Comparison of ENCODE assay signal across 22 mouse cellular contexts in genomic region chr15:6578654-6579053, GRCm38 (mm10). TPM values are rescaled to one million over a fixed set of nuclear protein-coding genes. Genes with fewer than 3 reads are reported as not detected.
DNase-seq lines count a peak whose midpoint lies in the region; ATAC-seq and TF ChIP-seq lines count a peak whose summit lies in the region.
"Had no signal": no experiment of that assay in that cellular context is flagged by ENCODE, and none has a peak within 500 bp of the region (broad histone marks: within the 10 kb centered on the region; RNA-seq: fewer than 3 reads in every experiment).

No protein-coding gene starts in this region.

- 55% methylated on average over 2 of the region's 2 CpGs for WGBS in liver, embryonic 16.5 days (ENCODE audit: insufficient replicate concordance)
- 75% methylated on average over 2 of the region's 2 CpGs for WGBS in liver, embryonic 11.5 days
- WGBS in stomach, embryonic 16.5 days = 72% methylated on average over 2 of the region's 2 CpGs

- TF ChIP-seq RAD21 in MEL (IDR thresholded peaks at IDR 0.05; ENCODE audit: low read depth, low read length) = no peak

- no peaks in the 10 kb centered on the region for H3K9me3 ChIP-seq in liver, embryonic 16.5 days (replicated peaks; ENCODE audit: control insufficient read depth, low read length)
- no peaks in the 10 kb centered on the region for H3K9me3 ChIP-seq in liver, embryonic 11.5 days (ENCODE audit: control insufficient read depth, low read length)
- H3K9me3 ChIP-seq in MEL (replicated peaks; ENCODE audit: insufficient read depth, low read length) = no peaks in the 10 kb centered on the region
- H3K9me3 ChIP-seq in stomach, embryonic 16.5 days (replicated peaks; ENCODE audit: control insufficient read depth, low read length) = no peaks in the 10 kb centered on the region
- H3K9me3 ChIP-seq: forebrain, embryonic 10.5 days; hindbrain, embryonic 13.5 days; midbrain, embryonic 12.5 days had no signal

- no peak overlapping the region for H3K4me3 ChIP-seq in liver, embryonic 16.5 days (ENCODE audit: low read depth, low read length)
- no peak overlapping the region for H3K4me3 ChIP-seq in liver, embryonic 11.5 days (ENCODE audit: low read depth, low read length)
- H3K4me3 ChIP-seq in MEL (ENCODE audit: control insufficient read depth in 1 of 2, insufficient read depth in 1 of 2, low read depth in 2 of 2, low read length in 2 of 2) = peak overlapping the region; percentile 71 to 72
- no peak overlapping the region for H3K4me3 ChIP-seq in bone marrow macrophage, adult 2 months (ENCODE audit: insufficient read depth, low read length)
- no peak overlapping the region for H3K4me3 ChIP-seq in stomach, embryonic 16.5 days (replicated peaks; ENCODE audit: low read length)
- H3K4me3 ChIP-seq: forebrain, embryonic 10.5 days; hindbrain, embryonic 13.5 days; midbrain, embryonic 12.5 days had no signal

- ATAC-seq in liver, embryonic 16.5 days (ENCODE audit: low read depth) = no peak
- no peak for ATAC-seq in liver, embryonic 11.5 days (replicated peaks; ENCODE audit: low FRiP score)
- no peak for ATAC-seq in stomach, embryonic 16.5 days (ENCODE audit: insufficient read depth, low FRiP score)
- ATAC-seq: forebrain, postnatal 0 days had no signal

- H3K27ac ChIP-seq in liver, embryonic 16.5 days (ENCODE audit: low read length) = no peak overlapping the region
- H3K27ac ChIP-seq in liver, embryonic 11.5 days (ENCODE audit: low read depth, low read length) = no peak overlapping the region
- H3K27ac ChIP-seq in MEL (ENCODE audit: control insufficient read depth, low read depth, low read length) = peak overlapping the region; percentile 57
- H3K27ac ChIP-seq in bone marrow macrophage, adult 2 months (ENCODE audit: insufficient read depth, low read depth, low read length) = peak overlapping the region; percentile 31
- no peak overlapping the region for H3K27ac ChIP-seq in stomach, embryonic 16.5 days (ENCODE audit: low read length)
- H3K27ac ChIP-seq: forebrain, embryonic 10.5 days; heart, adult 2 months; hindbrain, embryonic 13.5 days; liver, embryonic 14.5 days; midbrain, embryonic 12.5 days had no signal

- H3K4me2 ChIP-seq in liver, embryonic 16.5 days (ENCODE audit: low read depth, low read length) = peak overlapping the region; percentile 47
- no peak overlapping the region for H3K4me2 ChIP-seq in liver, embryonic 11.5 days
- H3K4me2 ChIP-seq in stomach, embryonic 16.5 days (ENCODE audit: low read depth, low read length) = peak overlapping the region; percentile 51; the same call in 1 of the 2 replicates
- H3K4me2 ChIP-seq: hindbrain, embryonic 13.5 days; midbrain, embryonic 12.5 days had no signal

- no peak overlapping the region for H3K9ac ChIP-seq in liver, embryonic 16.5 days (ENCODE audit: low read depth, low read length)
- no peak overlapping the region for H3K9ac ChIP-seq in liver, embryonic 11.5 days (ENCODE audit: low read depth, low read length)
- H3K9ac ChIP-seq in MEL (ENCODE audit: control insufficient read depth, low read depth, low read length, poor library complexity, severe bottlenecking) = peak overlapping the region; percentile 75
- H3K9ac ChIP-seq in stomach, embryonic 16.5 days (ENCODE audit: low read length) = no peak overlapping the region
- H3K9ac ChIP-seq: forebrain, postnatal 0 days; hindbrain, embryonic 13.5 days; liver, embryonic 14.5 days; midbrain, embryonic 12.5 days had no signal

- no peak for TF ChIP-seq POLR2A in MEL (IDR thresholded peaks at IDR 0.05; ENCODE audit: control insufficient read depth in 1 of 2, insufficient read depth in 1 of 2, low read depth in 1 of 2, low read length in 2 of 2, poor library complexity in 1 of 2)
- no peak for TF ChIP-seq POLR2A in bone marrow macrophage, adult 2 months (IDR thresholded peaks at IDR 0.05; ENCODE audit: borderline replicate concordance, low read depth, low read length)

- no peak for DNase-seq in liver, embryonic 11.5 days (ENCODE audit: low spot score)
- DNase-seq in MEL (ENCODE audit: low read depth, low spot score) = peak; percentile 52
- DNase-seq in left cerebral cortex, adult 18-20 months (ENCODE audit: low spot score in 2 of 2) = no peak
- DNase-seq in frontal cortex, postnatal 10 days (ENCODE audit: low spot score in 2 of 2) = no peak
- DNase-seq: adrenal gland, postnatal 25 days; cerebellum, adult 11 months; cerebellum, adult 9-11 months; forebrain, postnatal 0 days; gastrocnemius, postnatal 36 days; heart, adult 2 months; heart, postnatal 36 days; kidney, postnatal 10 days; left cerebral cortex, postnatal 4 days; lung, postnatal 14 days; right cerebral cortex, postnatal 4 days had no signal

- peaks cover 1% of the 10 kb centered on the region; the same call in 1 of the 2 replicates for H3K79me2 ChIP-seq in MEL (ENCODE audit: control insufficient read depth, insufficient read depth, low read length, poor library complexity)

- no peak for TF ChIP-seq EP300 in MEL (IDR thresholded peaks at IDR 0.05; ENCODE audit: low read depth in 1 of 2, low read length in 2 of 2)

- no peaks in the 10 kb centered on the region for H3K27me3 ChIP-seq in liver, embryonic 16.5 days (ENCODE audit: control insufficient read depth, insufficient read depth, low read depth, low read length)
- no peaks in the 10 kb centered on the region for H3K27me3 ChIP-seq in liver, embryonic 11.5 days (replicated peaks; ENCODE audit: control insufficient read depth, insufficient read depth, low read length)
- no peaks in the 10 kb centered on the region for H3K27me3 ChIP-seq in MEL (ENCODE audit: control insufficient read depth in 1 of 2, insufficient read depth in 2 of 2, low read length in 2 of 2)
- no peaks in the 10 kb centered on the region for H3K27me3 ChIP-seq in stomach, embryonic 16.5 days (ENCODE audit: control insufficient read depth, insufficient read depth, low read length)
- H3K27me3 ChIP-seq: hindbrain, embryonic 13.5 days; midbrain, embryonic 12.5 days had no signal

- peaks cover 7% of the 10 kb centered on the region for H3K4me1 ChIP-seq in liver, embryonic 16.5 days (ENCODE audit: control insufficient read depth, low read depth, low read length)
- peaks cover 10% of the 10 kb centered on the region for H3K4me1 ChIP-seq in liver, embryonic 11.5 days (replicated peaks; ENCODE audit: control insufficient read depth, insufficient read depth, low read length)
- peaks cover 4 to 13% of the 10 kb centered on the region in 2 experiments for H3K4me1 ChIP-seq in MEL (ENCODE audit: control insufficient read depth in 1 of 2, insufficient read depth in 2 of 2, low read length in 2 of 2)
- H3K4me1 ChIP-seq in bone marrow macrophage, adult 2 months (ENCODE audit: control insufficient read depth, insufficient read depth, low read length) = peaks cover 75% of the 10 kb centered on the region
- H3K4me1 ChIP-seq in stomach, embryonic 16.5 days (ENCODE audit: control insufficient read depth, insufficient read depth, low read length) = no peaks in the 10 kb centered on the region
- H3K4me1 ChIP-seq: hindbrain, embryonic 13.5 days; midbrain, embryonic 12.5 days had no signal

- no peaks in the 10 kb centered on the region for H3K36me3 ChIP-seq in liver, embryonic 16.5 days (ENCODE audit: control insufficient read depth, insufficient read depth)
- H3K36me3 ChIP-seq in liver, embryonic 11.5 days (ENCODE audit: control insufficient read depth, insufficient read depth, low read length) = no peaks in the 10 kb centered on the region
- peaks cover 0 to 16% of the 10 kb centered on the region in 2 experiments; a peak in 2 of 4 replicates for H3K36me3 ChIP-seq in MEL (ENCODE audit: control insufficient read depth in 1 of 2, insufficient read depth in 2 of 2, low read length in 2 of 2)
- H3K36me3 ChIP-seq in stomach, embryonic 16.5 days (ENCODE audit: control insufficient read depth, insufficient read depth, low read length) = no peaks in the 10 kb centered on the region
- H3K36me3 ChIP-seq: forebrain, embryonic 10.5 days; hindbrain, embryonic 13.5 days; midbrain, embryonic 12.5 days had no signal

- TF ChIP-seq CTCF in MEL (IDR thresholded peaks at IDR 0.05 in 2 of 3, conservative IDR thresholded peaks at IDR 0.05 in 1 of 3; ENCODE audit: control insufficient read depth in 1 of 3, insufficient read depth in 1 of 3, low read depth in 2 of 3, low read length in 3 of 3, poor library complexity in 1 of 3, severe bottlenecking in 1 of 3) = no peak
- no peak for TF ChIP-seq CTCF in bone marrow macrophage, adult 2 months (IDR thresholded peaks at IDR 0.05; ENCODE audit: low read depth, low read length)

TF ChIP-seq in MEL, 35 proteins besides CTCF, POLR2A, EP300 and RAD21:
- TF ChIP-seq ZC3H11A (IDR thresholded peaks at IDR 0.05; ENCODE audit: low read depth, low read length) (no peak), JUND (IDR thresholded peaks at IDR 0.05; ENCODE audit: low read depth, low read length) (peak; percentile 87)
TF ChIP-seq in MEL: peak in this region for 1.

RNA-seq across cellular contexts. Expression of gene Fyb, which starts 56.0 kb away (rescaled TPM):
- 20.9 and 21.9 TPM in 2 replicates for polyA plus RNA-seq in liver, embryonic 16.5 days (2015; fragmentation: Nextera tagmentation; extraction: Ambion mirVana)
- polyA plus RNA-seq in liver, embryonic 11.5 days (2014; fragmentation: Nextera tagmentation; extraction: Ambion mirVana) = 38.7 and 41.1 TPM in 2 replicates
- 196 and 208 TPM in 2 replicates for total RNA-seq in MEL (2012; rRNA removed)
- 100 to 1,000 TPM in 1 of 2 experiments, not detected in 1; 175 TPM for polyA plus RNA-seq in MEL (2012; ENCODE audit: insufficient read depth in 1 of 2, insufficient read length in 2 of 2, low read depth in 1 of 2, low replicate concordance in 2 of 2, missing spikeins in 1 of 2)
- polyA plus RNA-seq in bone marrow macrophage, adult 2 months (2012; ENCODE audit: insufficient read depth, insufficient read length, missing spikeins) = 1,205 and 1,358 TPM in 2 replicates
- 12.2 and 13.8 TPM in 2 replicates for polyA plus RNA-seq in stomach, embryonic 16.5 days (2015; fragmentation: Nextera tagmentation; extraction: Ambion mirVana)
- total RNA-seq in left cerebral cortex, adult 18-20 months (2021) = 10 to 100 TPM in 1 of 2 experiments, 1 to 10 TPM in 1; 5.9 to 12.9 TPM

Comparison
In these comparisons a context has a peak if more than half of its experiments do, and no peak if none do; other contexts are left out.
1. H3K27ac ChIP-seq: peak in MEL (single experiment) and bone marrow macrophage, adult 2 months (single experiment); none in liver, embryonic 16.5 days (single experiment), liver, embryonic 11.5 days (single experiment) and stomach, embryonic 16.5 days (single experiment).
2. H3K4me3 ChIP-seq: peak in MEL (2 of 2); none in liver, embryonic 16.5 days (single experiment), liver, embryonic 11.5 days (single experiment), bone marrow macrophage, adult 2 months (single experiment) and stomach, embryonic 16.5 days (single experiment).